Mouse (Mus musculus) hindlimb bud, embryonic 11.5 days (tissue): ENCODE data around the gene Prr12.

Experiments
- DNase-seq: peaks from one replicate; pipeline ENCODE4 v3.0.0-alpha.2; 2012; ENCODE audit warnings: low read depth, low spot score; ENCODE audit errors: extremely low spot score

Gene Prr12

GRCm38 (mm10) chr7:45000539-45001114 is 52.1 kb downstream of the Prr12 start:
- DNase-seq: no peak

GRCm38 (mm10) chr7:44999753-45000152 is 52.9 kb downstream of the Prr12 start:
- DNase-seq: no peak

- DNase-seq: no peak
Observed at GRCm38 (mm10) chr7:44998501-44998955, 54.2 kb downstream of the Prr12 start, which contains the start of gene Bcl2l12. Gene Bcl2l12, minus strand, starts transcription at chr7:44998712.

GRCm38 (mm10) chr7:44997940-44998428 is 54.7 kb downstream of the Prr12 start:
- DNase-seq: no peak

GRCm38 (mm10) chr7:44997231-44997939 is 55.3 kb downstream of the Prr12 start, which contains the start of gene Irf3:
Gene Irf3, plus strand, starts transcription at chr7:44997648.
- peak; percentile 96 for DNase-seq

GRCm38 (mm10) chr7:44996672-44997071 is 56.0 kb downstream of the Prr12 start:
- no peak for DNase-seq

- DNase-seq: peak; percentile 64
Observed at GRCm38 (mm10) chr7:44986879-44987718, 65.6 kb downstream of the Prr12 start.

GRCm38 (mm10) chr7:44986192-44986878 is 66.3 kb downstream of the Prr12 start, which contains the start of gene Prmt1:
Gene Prmt1, minus strand, starts transcription at chr7:44986568.
- peak; percentile 98 for DNase-seq

- DNase-seq: no peak
Observed at GRCm38 (mm10) chr7:44985595-44986191, 67.0 kb downstream of the Prr12 start.

GRCm38 (mm10) chr7:44984833-44985164 is 67.9 kb downstream of the Prr12 start:
- DNase-seq: no peak

- DNase-seq: no peak
Observed at GRCm38 (mm10) chr7:44983944-44984832, 68.5 kb downstream of the Prr12 start.

- DNase-seq: no peak
Observed at GRCm38 (mm10) chr7:44983085-44983484, 69.6 kb downstream of the Prr12 start.

- DNase-seq: no peak
Observed at GRCm38 (mm10) chr7:44981539-44981938, 71.1 kb downstream of the Prr12 start.

GRCm38 (mm10) chr7:44978300-44978699 is 74.4 kb downstream of the Prr12 start:
- DNase-seq: no peak
